Mouse (Mus musculus) cerebellum, adult 8-10 months (tissue): ENCODE measurements around the gene Trim63.

Source experiments
- DNase-seq: peaks from one replicate; pipeline ENCODE4 v3.0.0; 2022

Trim63 gene

DNA sequence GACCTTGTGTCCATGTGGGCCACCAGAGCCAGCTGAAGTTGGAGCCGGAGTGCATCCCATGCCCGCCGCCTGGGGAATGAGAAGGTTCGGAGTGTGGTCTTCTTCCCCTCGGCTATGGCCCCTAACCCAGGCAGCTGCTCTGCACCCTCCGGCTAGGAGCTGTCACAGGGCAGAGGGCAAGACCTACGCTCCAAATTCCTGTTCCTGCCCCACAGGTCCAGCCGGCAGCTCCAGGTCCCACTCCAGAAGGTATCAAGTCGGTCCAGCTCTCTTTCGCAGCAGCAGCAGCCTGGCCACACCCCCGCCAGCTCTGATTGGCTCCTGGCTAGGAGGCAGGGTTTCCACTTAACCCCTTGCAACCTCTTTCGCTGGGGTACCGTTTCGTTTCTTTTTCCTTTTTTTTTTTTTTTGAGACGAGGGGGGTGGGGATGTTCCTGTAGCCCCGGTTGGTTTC, 57.4 kb downstream of the Trim63 start:
- peak; percentile 81 for DNase-seq

DNA sequence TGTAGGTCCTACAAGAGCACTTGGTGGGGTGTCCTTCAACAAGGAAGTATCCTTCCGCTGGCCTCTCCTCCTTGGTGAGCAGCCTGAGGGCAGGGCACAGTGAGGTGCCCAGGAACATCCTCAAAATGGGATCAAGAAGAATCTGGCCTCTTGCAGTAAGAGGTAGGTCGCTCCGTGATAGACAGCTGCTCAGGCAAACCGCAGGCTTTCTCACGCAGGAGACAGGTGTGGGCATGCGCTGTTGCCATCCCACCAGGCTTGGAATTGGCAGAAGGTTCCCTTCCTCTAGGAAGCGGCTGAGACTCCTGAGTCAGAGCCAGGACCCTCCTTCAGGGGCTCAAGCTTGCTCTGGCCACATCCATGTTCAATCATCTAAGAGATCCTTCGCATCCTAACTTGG, 58.4 kb downstream of the Trim63 start:
- no peak for DNase-seq

DNA sequence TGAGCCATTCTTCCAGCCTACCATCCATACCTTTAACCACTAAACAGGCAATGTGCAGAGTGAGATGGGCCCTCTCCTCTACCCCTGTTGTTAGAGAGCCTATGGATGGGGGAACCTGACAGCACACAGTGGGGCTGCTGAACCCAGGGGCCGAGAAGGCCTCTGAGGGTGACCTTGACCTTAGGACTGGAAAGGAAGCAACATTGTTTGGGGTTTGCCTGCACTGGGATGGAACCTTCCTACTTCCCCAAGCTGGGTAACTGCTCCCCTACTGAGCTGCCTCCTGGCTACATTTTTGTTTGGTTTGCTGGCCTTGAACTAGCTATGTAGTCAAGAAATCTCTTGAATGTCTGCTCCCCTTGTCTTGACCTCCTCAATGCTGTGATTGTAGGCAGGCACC, 59.4 kb downstream of the Trim63 start:
- no peak for DNase-seq

DNA sequence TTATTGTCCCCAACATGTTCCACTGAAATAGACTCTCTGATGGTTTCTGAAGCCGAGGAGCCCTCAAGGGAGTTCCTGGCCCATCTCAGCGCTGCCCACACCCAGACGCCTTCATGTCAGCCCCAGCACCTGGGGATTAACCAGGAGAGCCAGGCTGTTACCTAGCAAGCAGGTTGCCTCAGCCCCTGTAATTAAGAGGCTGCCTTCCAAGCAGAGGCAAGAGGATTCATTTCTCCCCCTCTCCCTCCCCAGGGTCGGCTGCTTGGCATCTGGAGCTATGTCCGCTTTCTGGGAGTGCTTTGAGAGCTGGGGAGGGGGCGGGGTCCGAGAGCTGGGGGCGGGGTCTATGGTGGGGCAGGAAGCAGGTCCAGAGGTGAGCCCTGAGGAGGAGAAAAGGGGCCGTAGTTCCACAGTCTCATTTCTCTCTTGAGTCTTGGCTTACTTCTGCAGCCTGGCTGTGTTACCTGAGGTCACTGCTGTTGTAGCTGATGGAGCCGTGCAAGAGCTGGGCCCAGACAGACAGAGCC, 63.2 kb downstream of the Trim63 start:
- DNase-seq = no peak
